Mouse (Mus musculus) heart, postnatal 0 days (tissue): ENCODE measurements around the gene Olfr33. TPM values are rescaled to one million over a fixed set of nuclear protein-coding genes. Genes with fewer than 3 reads are reported as not detected.

Experiments used
- ATAC-seq: fragments of 200-750 bp; cut with Nextera tagmentation; 2 replicates; pipeline ENCODE4 v1.8.0; 2017; ENCODE audit warnings: low read depth, moderate number of reproducible peaks, moderate library complexity; ENCODE audit not compliant: insufficient read depth
- DNase-seq: peaks from one replicate; pipeline ENCODE4 v3.0.0-alpha.2; 2016; ENCODE audit warnings: low spot score
- H3K27ac ChIP-seq: fragments of 300-500 bp; sonication (generic); 2 replicates; pipeline ENCODE4 v1.5.1; 2014; ENCODE audit warnings: low read depth, mild to moderate bottlenecking
- H3K27me3 ChIP-seq: fragments of 300-500 bp; sonication (generic); 2 replicates; pipeline ENCODE4 v1.6.1; 2014; ENCODE audit warnings: low read length, mixed read lengths; ENCODE audit not compliant: control insufficient read depth, insufficient read depth
- H3K36me3 ChIP-seq: fragments of 300-500 bp; sonication (generic); replicated peaks from 2 replicates; pipeline ENCODE4 v1.6.1; 2014; ENCODE audit warnings: low read length, mixed read lengths; ENCODE audit not compliant: control insufficient read depth, insufficient read depth
- H3K4me1 ChIP-seq: fragments of 300-500 bp; sonication (generic); 2 replicates; pipeline ENCODE4 v1.6.1; 2014; ENCODE audit warnings: antibody characterized with exemption; ENCODE audit not compliant: control insufficient read depth, insufficient read depth
- H3K4me2 ChIP-seq: fragments of 300-500 bp; sonication (generic); 2 replicates; pipeline ENCODE4 v1.6.1; 2014; ENCODE audit warnings: low read depth, mild to moderate bottlenecking, low read length, moderate library complexity
- H3K4me3 ChIP-seq: fragments of 300-500 bp; sonication (generic); 2 replicates; pipeline ENCODE4 v1.5.1; 2014; ENCODE audit warnings: low read depth, low read length
- H3K9ac ChIP-seq: fragments of 300-500 bp; sonication (generic); replicated peaks from 2 replicates; pipeline ENCODE4 v1.6.1; 2014; ENCODE audit warnings: low read depth, low read length, mixed read lengths
- H3K9me3 ChIP-seq: fragments of 300-500 bp; sonication (generic); replicated peaks from 2 replicates; pipeline ENCODE4 v1.6.1; 2016; ENCODE audit warnings: low read length; ENCODE audit not compliant: control insufficient read depth
- CTCF ChIP-seq: IDR thresholded peaks from 2 replicates; pipeline ENCODE4 v1.5.1; 2016; ENCODE audit warnings: antibody characterized with exemption, control low read depth, low read depth
- EP300 ChIP-seq: IDR thresholded peaks from 2 replicates; pipeline ENCODE4 v1.6.1; 2016; ENCODE audit warnings: antibody characterized with exemption, low read depth
- WGBS: fragments of 180-500 bp; shearing (Covaris S2); extraction: QIAGEN DNeasy Blood & Tissue Kit; methylation state at CpG from one replicate; pipeline ENCODE4 v1.1.7; 2014; 5-methylcytosine and 5-hydroxymethylcytosine counted together
- polyA plus RNA-seq: library from polyadenylated mRNA; unstranded; fragments of >200 nt; fragmentation: Nextera tagmentation; extraction: Ambion mirVana; gene quantifications from 2 replicates; pipeline ENCODE4 v1.2.1, GENCODE M21; 2015
- total RNA-seq: library from RNA; depleted of rRNA; stranded (reverse); fragments of >200 nt; gene quantifications from 2 replicates; pipeline ENCODE4 v1.2.3, GENCODE M21; 2014; ENCODE audit warnings: low replicate concordance

The Olfr33 gene
- total and polyA plus RNA-seq, 2 experiments from 2014 or later, result not detected

GRCm38 (mm10) chr7:102701915-102702314, 17.0 kb downstream of the Olfr33 start, which contains the start of gene Olfr558:
Gene Olfr558, plus strand, starts transcription at chr7:102702215.
- Histone ChIP-seq H3K4me1 (no peaks in the 10 kb centered on the region), H3K27me3 (no peaks in the 10 kb centered on the region), H3K4me2 (no peak within 1 kb of the TSS), H3K9me3 (no peaks in the 10 kb centered on the region), H3K9ac (no peak within 1 kb of the TSS), H3K4me3 (no peak within 1 kb of the TSS), H3K27ac (no peak within 1 kb of the TSS), H3K36me3 (no peaks in the 10 kb centered on the region)
- ATAC-seq (no peak), DNase-seq (no peak)
- TF ChIP-seq CTCF (no peak), EP300 (no peak)

GRCm38 (mm10) chr7:102698461-102698860, 20.4 kb downstream of the Olfr33 start:
- no peak for ATAC-seq

GRCm38 (mm10) chr7:102695358-102696125, 23.3 kb downstream of the Olfr33 start, which contains the start of gene Olfr557:
Gene Olfr557, plus strand, starts transcription at chr7:102695910.
- peak; percentile 16 for DNase-seq
- no peak within 1 kb of the TSS for H3K9ac ChIP-seq
- H3K4me2 ChIP-seq, result no peak within 1 kb of the TSS
- H3K9me3 ChIP-seq, result no peaks in the 10 kb centered on the region
- no peak within 1 kb of the TSS for H3K27ac ChIP-seq
- H3K36me3 ChIP-seq, result no peaks in the 10 kb centered on the region
- no peak for ATAC-seq
- H3K4me3 ChIP-seq, result no peak within 1 kb of the TSS
- WGBS, result 50% methylated on average over 5 of the region's 5 CpGs
- H3K27me3 ChIP-seq, result no peaks in the 10 kb centered on the region
- no peak for TF ChIP-seq EP300
- TF ChIP-seq CTCF, result peak; percentile 80
- H3K4me1 ChIP-seq, result no peaks in the 10 kb centered on the region

More at GRCm38 (mm10) chr7:102698461-102698860, 20.4 kb downstream of the Olfr33 start:
- TF ChIP-seq CTCF, result no peak
- TF ChIP-seq EP300, result no peak
- no peaks in the 10 kb centered on the region for H3K9me3 ChIP-seq
- no peak overlapping the region for H3K27ac ChIP-seq
- H3K27me3 ChIP-seq, result no peaks in the 10 kb centered on the region
- no peak overlapping the region for H3K4me2 ChIP-seq
- no peaks in the 10 kb centered on the region for H3K36me3 ChIP-seq
- DNase-seq, result no peak
- H3K4me3 ChIP-seq, result no peak overlapping the region
- no peaks in the 10 kb centered on the region for H3K4me1 ChIP-seq
- 78% methylated on average over 7 of the region's 7 CpGs for WGBS
- H3K9ac ChIP-seq, result no peak overlapping the region

GRCm38 (mm10) chr7:102686944-102687501, 31.8 kb downstream of the Olfr33 start, which contains the start of gene Trim68:
Gene Trim68, minus strand, starts transcription at chr7:102687327.
- no peak for TF ChIP-seq CTCF
- no peak for TF ChIP-seq EP300
- Histone ChIP-seq H3K9ac (peak within 1 kb of the TSS; percentile 70), H3K27me3 (no peaks in the 10 kb centered on the region), H3K9me3 (no peaks in the 10 kb centered on the region), H3K4me3 (peak within 1 kb of the TSS; percentile 69), H3K4me2 (peak within 1 kb of the TSS; percentile 74), H3K4me1 (peaks cover 4% of the 10 kb centered on the region; the same call in 1 of the 2 replicates), H3K27ac (peak within 1 kb of the TSS; percentile 83), H3K36me3 (peaks cover 11% of the 10 kb centered on the region; the same call in 1 of the 2 replicates)
- peak; percentile 100 for ATAC-seq
- WGBS, result under 1% methylated on average over 39 of the region's 40 CpGs
- DNase-seq, result peak; percentile 93

- no peak overlapping the region for H3K9ac ChIP-seq
- H3K4me2 ChIP-seq, result no peak overlapping the region
- H3K27me3 ChIP-seq, result no peaks in the 10 kb centered on the region
- H3K9me3 ChIP-seq, result no peaks in the 10 kb centered on the region
- H3K36me3 ChIP-seq, result peaks cover 27% of the 10 kb centered on the region
- no peak overlapping the region for H3K27ac ChIP-seq
- TF ChIP-seq CTCF (no peak), EP300 (no peak)
- H3K4me3 ChIP-seq, result no peak overlapping the region
- ATAC-seq (no peak; the same call in 1 of the 2 replicates), DNase-seq (no peak)
- H3K4me1 ChIP-seq, result no peaks in the 10 kb centered on the region
- WGBS, result 74% methylated on average over 1 of the region's 1 CpGs
These were observed 37.0 kb downstream of the Olfr33 start for GRCm38 (mm10) chr7:102681916-102682315.
